Mouse (Mus musculus): ENCODE measurements around the gene Acat2.
"Not testable (repeated sequence)": the region's sequence is repeated elsewhere in the genome, so short reads cannot be mapped to it uniquely, and the experiment has no call there.

Gene Acat2

GRCm38 (mm10) chr17:12905810-12906209, 54.7 kb downstream of the Acat2 start:
- no peak for DNase-seq

GRCm38 (mm10) chr17:12904349-12904748, 56.2 kb downstream of the Acat2 start:
- no peak for DNase-seq

GRCm38 (mm10) chr17:12903372-12904333, 56.9 kb downstream of the Acat2 start:
- DNase-seq: no peak

- no peak for DNase-seq
These were observed 58.3 kb downstream of the Acat2 start for GRCm38 (mm10) chr17:12902291-12902690.

- not testable (repeated sequence) for DNase-seq
These were observed 61.9 kb downstream of the Acat2 start for GRCm38 (mm10) chr17:12898607-12899006.

GRCm38 (mm10) chr17:12897674-12898073, 62.9 kb downstream of the Acat2 start:
- DNase-seq: no peak

Data from thymus, postnatal 36 days (tissue).